Mouse (Mus musculus): ENCODE results near the gene Fam122c. TPM values are rescaled to one million over a fixed set of nuclear protein-coding genes. Genes with fewer than 3 reads are reported as not detected.

Gene Fam122c
- polyA plus RNA-seq, 1 experiment from 2014 or later: not detected

Other genes with a start within 250 kb of the Fam122c start
- 0.63 and 1.1 TPM in 2 replicates for gene Plac1, start 33.3 kb upstream of the Fam122c start, polyA plus RNA-seq (2015; fragmentation: Nextera tagmentation; extraction: Ambion mirVana)
- gene Fam122b, start 3.6 kb upstream of the Fam122c start, polyA plus RNA-seq (2015; fragmentation: Nextera tagmentation; extraction: Ambion mirVana): 3.8 and 5.2 TPM in 2 replicates
- 38.3 and 38.4 TPM in 2 replicates for gene Mospd1, start 97.1 kb downstream of the Fam122c start, polyA plus RNA-seq (2015; fragmentation: Nextera tagmentation; extraction: Ambion mirVana)
- not detected in 2 replicates for gene Etd, start 161.5 kb downstream of the Fam122c start, polyA plus RNA-seq (2015; fragmentation: Nextera tagmentation; extraction: Ambion mirVana)

Measured in neural tube, embryonic 15.5 days (tissue).